Mouse (Mus musculus): ENCODE data around the gene Myt1l. TPM values are rescaled to one million over a fixed set of nuclear protein-coding genes. Genes with fewer than 3 reads are reported as not detected.
A peak's percentile ranks its signal among the peaks of the same experiment; 100 is the strongest.

Gene Myt1l
- total and polyA plus RNA-seq, 2 experiments from 2014 or later, result 68.6 to 173 TPM

DNA sequence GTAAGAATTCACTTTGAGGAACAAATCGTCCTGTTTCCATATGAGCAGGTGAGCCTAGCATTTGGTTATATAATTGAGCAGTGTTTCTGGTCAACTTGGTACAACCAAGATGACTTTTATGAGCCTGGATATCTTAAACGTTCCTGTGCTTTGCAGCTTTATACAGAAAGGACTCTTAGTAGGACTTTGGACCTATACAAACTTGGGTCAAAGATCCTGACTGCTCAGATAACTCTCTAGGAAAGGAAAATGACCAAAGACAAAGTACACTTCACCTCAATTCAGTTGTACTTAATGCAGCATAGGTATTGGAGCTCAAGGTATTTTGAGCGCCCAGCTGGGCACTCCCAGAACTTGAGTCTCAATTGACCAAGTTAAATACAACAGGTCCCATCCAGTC, 388.0 kb downstream of the Myt1l start:
- no peak for TF ChIP-seq CTCF (IDR thresholded peaks at IDR 0.05; ENCODE audit: low read depth)
- no peak for DNase-seq (ENCODE audit: low spot score)
- no peaks in the 10 kb centered on the region for H3K27me3 ChIP-seq (ENCODE audit: insufficient read depth, low read length)
- H3K4me2 ChIP-seq (ENCODE audit: low read depth, low read length), result no peak overlapping the region
- no peak overlapping the region for H3K27ac ChIP-seq
- no peak overlapping the region for H3K4me3 ChIP-seq (ENCODE audit: low read length)
- H3K9ac ChIP-seq (replicated peaks; ENCODE audit: low read length), result no peak overlapping the region
- ATAC-seq, result no peak
- H3K9me3 ChIP-seq (ENCODE audit: low read length), result no peaks in the 10 kb centered on the region
- H3K4me1 ChIP-seq (ENCODE audit: insufficient read depth, low read length), result no peaks in the 10 kb centered on the region
- H3K36me3 ChIP-seq (ENCODE audit: insufficient read depth, low read length), result peaks cover 28% of the 10 kb centered on the region
- 87% methylated on average over 3 of the region's 3 CpGs for WGBS

DNA sequence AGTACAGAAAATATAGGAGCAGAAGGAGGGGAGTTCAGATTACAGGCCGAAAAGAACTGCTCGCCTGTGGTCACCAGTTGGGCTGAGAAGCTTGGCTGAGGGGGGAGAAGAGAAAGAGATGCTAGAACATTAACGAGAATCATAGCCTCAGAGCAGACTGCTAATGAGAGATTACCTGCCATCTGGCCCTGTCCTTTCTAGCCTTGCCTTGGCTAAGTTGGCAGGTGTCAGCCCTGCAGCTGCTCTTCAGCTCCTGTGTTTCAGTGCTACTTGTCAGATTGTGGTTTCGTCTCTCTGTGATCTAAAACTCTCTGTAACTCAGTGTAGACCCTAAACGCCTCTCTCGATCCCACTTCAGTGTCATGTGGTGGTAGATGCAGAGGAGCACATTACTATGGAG, 388.6 kb downstream of the Myt1l start:
- Histone ChIP-seq H3K27me3 (ENCODE audit: insufficient read depth, low read length) (no peaks in the 10 kb centered on the region), H3K36me3 (ENCODE audit: insufficient read depth, low read length) (peaks cover 22% of the 10 kb centered on the region), H3K4me3 (ENCODE audit: low read length) (no peak overlapping the region), H3K9ac (replicated peaks; ENCODE audit: low read length) (no peak overlapping the region), H3K9me3 (ENCODE audit: low read length) (no peaks in the 10 kb centered on the region), H3K4me2 (ENCODE audit: low read depth, low read length) (no peak overlapping the region), H3K27ac (no peak overlapping the region), H3K4me1 (ENCODE audit: insufficient read depth, low read length) (no peaks in the 10 kb centered on the region)
- WGBS, result 77% methylated on average over 6 of the region's 6 CpGs
- ATAC-seq (0 out of 2 replicates have a peak, but pooled peaks have one; percentile 36), DNase-seq (ENCODE audit: low spot score) (peak; percentile 37)
- no peak for TF ChIP-seq CTCF (IDR thresholded peaks at IDR 0.05; ENCODE audit: low read depth)

DNA sequence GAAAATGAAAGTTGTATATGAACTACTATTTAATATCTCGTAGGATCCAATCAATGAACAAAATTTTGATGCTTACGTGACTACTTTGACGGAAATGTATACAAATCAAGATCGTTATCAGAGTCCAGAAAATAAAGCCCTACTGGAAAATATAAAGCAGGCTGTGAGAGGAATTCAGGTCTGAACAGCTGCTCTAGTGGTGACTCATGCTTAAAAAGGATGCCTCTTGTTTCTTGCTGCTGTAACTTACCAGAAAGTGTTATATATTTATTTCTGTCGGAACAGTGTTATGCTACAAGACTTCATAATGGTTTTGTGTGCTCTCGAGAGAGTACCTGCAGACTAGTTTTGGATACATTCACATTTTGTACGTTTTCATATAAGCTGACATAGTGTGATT, 392.1 kb downstream of the Myt1l start:
- DNase-seq (ENCODE audit: low spot score) (no peak), ATAC-seq (no peak)
- H3K9ac ChIP-seq (replicated peaks; ENCODE audit: low read length), result no peak overlapping the region
- H3K4me1 ChIP-seq (ENCODE audit: insufficient read depth, low read length), result no peaks in the 10 kb centered on the region
- no peak for TF ChIP-seq CTCF (IDR thresholded peaks at IDR 0.05; ENCODE audit: low read depth)
- no peaks in the 10 kb centered on the region for H3K9me3 ChIP-seq (ENCODE audit: low read length)
- no peak overlapping the region for H3K4me2 ChIP-seq (ENCODE audit: low read depth, low read length)
- H3K27ac ChIP-seq, result no peak overlapping the region
- 83% methylated on average over 7 of the region's 7 CpGs for WGBS
- no peaks in the 10 kb centered on the region for H3K27me3 ChIP-seq (ENCODE audit: insufficient read depth, low read length)
- no peak overlapping the region for H3K4me3 ChIP-seq (ENCODE audit: low read length)
- peaks cover 19% of the 10 kb centered on the region for H3K36me3 ChIP-seq (ENCODE audit: insufficient read depth, low read length)

DNA sequence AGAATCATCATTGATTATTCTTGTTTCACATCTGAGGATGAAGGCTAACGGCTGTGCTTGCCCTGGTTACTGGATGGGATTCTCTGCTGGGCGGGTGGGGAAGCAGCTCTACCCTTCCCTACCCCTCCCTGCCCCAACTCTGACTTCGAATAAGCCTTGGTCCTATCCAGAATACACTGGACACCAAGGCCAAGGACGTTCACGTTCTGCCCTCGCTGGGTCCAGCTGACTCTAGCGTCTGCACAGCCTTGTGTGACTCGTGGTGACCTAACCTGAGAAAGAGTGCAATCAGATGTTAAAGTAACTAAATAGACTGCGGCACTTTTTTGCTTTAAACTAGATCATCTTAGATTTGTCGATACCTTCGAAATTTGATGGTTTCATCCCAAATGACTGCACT, 393.3 kb downstream of the Myt1l start:
- peaks cover 16% of the 10 kb centered on the region for H3K36me3 ChIP-seq (ENCODE audit: insufficient read depth, low read length)
- no peak overlapping the region for H3K4me2 ChIP-seq (ENCODE audit: low read depth, low read length)
- no peak overlapping the region for H3K9ac ChIP-seq (replicated peaks; ENCODE audit: low read length)
- H3K9me3 ChIP-seq (ENCODE audit: low read length), result no peaks in the 10 kb centered on the region
- H3K27ac ChIP-seq, result no peak overlapping the region
- no peak overlapping the region for H3K4me3 ChIP-seq (ENCODE audit: low read length)
- no peak for TF ChIP-seq CTCF (IDR thresholded peaks at IDR 0.05; ENCODE audit: low read depth)
- ATAC-seq (no peak), DNase-seq (ENCODE audit: low spot score) (no peak)
- 87% methylated on average over 11 of the region's 11 CpGs for WGBS
- H3K4me1 ChIP-seq (ENCODE audit: insufficient read depth, low read length), result no peaks in the 10 kb centered on the region
- H3K27me3 ChIP-seq (ENCODE audit: insufficient read depth, low read length), result no peaks in the 10 kb centered on the region

DNA sequence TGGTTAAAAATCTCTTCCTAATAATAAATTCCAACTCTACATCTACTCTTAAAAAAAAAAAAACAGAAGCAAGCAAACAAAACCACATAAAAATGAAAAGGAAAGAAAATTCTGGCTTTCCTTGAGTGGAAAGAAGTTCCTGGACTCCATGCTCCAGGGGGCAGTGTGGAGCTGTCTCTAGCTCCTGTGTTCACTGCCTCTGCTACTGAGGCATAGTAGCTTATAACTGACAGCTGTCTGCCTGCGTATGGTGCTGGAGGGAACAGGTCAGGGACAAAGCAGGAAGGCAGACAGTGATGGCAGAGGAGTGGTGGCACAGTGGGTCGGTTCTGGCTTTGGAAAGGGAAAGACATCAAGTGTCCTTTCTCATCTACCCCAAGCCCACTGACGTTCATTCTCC, 398.7 kb downstream of the Myt1l start:
- Histone ChIP-seq H3K9ac (replicated peaks; ENCODE audit: low read length) (no peak overlapping the region), H3K36me3 (ENCODE audit: insufficient read depth, low read length) (0 out of 2 replicates have a peak, but pooled peaks cover 4% of the 10 kb centered on the region), H3K27ac (no peak overlapping the region), H3K27me3 (ENCODE audit: insufficient read depth, low read length) (no peaks in the 10 kb centered on the region), H3K9me3 (ENCODE audit: low read length) (no peaks in the 10 kb centered on the region), H3K4me2 (ENCODE audit: low read depth, low read length) (no peak overlapping the region), H3K4me3 (ENCODE audit: low read length) (no peak overlapping the region), H3K4me1 (ENCODE audit: insufficient read depth, low read length) (no peaks in the 10 kb centered on the region)
- TF ChIP-seq CTCF (IDR thresholded peaks at IDR 0.05; ENCODE audit: low read depth), result peak; percentile 84
- ATAC-seq, result peak; percentile 72; the same call in 1 of the 2 replicates
- WGBS, result 42% methylated on average over 3 of the region's 3 CpGs
- DNase-seq (ENCODE audit: low spot score), result peak; percentile 79

DNA sequence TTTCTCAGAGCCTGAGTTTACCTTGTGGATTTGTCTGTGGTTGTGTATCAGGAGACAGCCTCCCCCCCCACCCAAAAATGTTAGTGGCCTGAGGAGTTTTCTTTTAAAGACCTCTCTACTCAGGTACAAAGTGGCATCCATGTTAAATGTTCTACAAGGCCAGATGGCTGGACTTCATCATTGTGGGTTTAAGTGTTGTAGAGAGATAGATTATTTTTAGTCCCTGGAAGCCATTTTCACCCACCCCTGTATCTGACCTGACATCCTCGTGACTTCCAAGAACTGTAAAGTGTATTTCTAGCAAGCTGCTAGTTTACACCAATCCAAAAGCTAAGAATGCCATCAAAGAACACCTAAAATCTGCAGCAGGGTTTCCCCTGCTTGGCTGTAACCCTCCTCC, 402.4 kb downstream of the Myt1l start:
- ATAC-seq, result no peak
- Histone ChIP-seq H3K36me3 (ENCODE audit: insufficient read depth, low read length) (no peaks in the 10 kb centered on the region), H3K4me1 (ENCODE audit: insufficient read depth, low read length) (no peaks in the 10 kb centered on the region), H3K4me3 (ENCODE audit: low read length) (no peak overlapping the region), H3K9ac (replicated peaks; ENCODE audit: low read length) (no peak overlapping the region), H3K9me3 (ENCODE audit: low read length) (no peaks in the 10 kb centered on the region), H3K27me3 (ENCODE audit: insufficient read depth, low read length) (no peaks in the 10 kb centered on the region), H3K27ac (no peak overlapping the region), H3K4me2 (ENCODE audit: low read depth, low read length) (no peak overlapping the region)
- TF ChIP-seq CTCF (IDR thresholded peaks at IDR 0.05; ENCODE audit: low read depth), result no peak
- no peak for DNase-seq (ENCODE audit: low spot score)
- 79% methylated on average over 1 of the region's 1 CpGs for WGBS

DNA sequence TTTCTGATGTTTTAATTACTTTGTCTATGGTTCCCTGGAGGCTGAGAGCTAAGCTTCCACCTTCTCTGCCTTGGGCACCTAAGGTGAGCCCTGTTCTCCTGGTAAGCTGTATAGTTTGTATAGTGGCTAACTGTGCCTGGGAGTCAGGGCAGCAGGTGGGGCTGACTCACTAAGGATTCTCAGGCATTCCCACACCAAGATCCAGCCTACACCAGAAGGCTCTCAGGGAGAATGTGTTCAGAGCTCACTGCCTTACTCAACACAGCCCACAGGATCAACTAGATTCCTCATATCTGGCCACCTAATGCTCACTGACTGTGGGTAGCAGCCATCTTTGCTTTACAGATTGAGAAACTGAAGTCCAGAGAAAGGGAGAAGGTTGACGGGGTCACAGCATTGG, 404.8 kb downstream of the Myt1l start:
- WGBS, result 94% methylated on average over 1 of the region's 1 CpGs
- Histone ChIP-seq H3K4me3 (ENCODE audit: low read length) (no peak overlapping the region), H3K9ac (replicated peaks; ENCODE audit: low read length) (no peak overlapping the region), H3K9me3 (ENCODE audit: low read length) (no peaks in the 10 kb centered on the region), H3K27me3 (ENCODE audit: insufficient read depth, low read length) (no peaks in the 10 kb centered on the region), H3K27ac (no peak overlapping the region), H3K4me2 (ENCODE audit: low read depth, low read length) (no peak overlapping the region), H3K4me1 (ENCODE audit: insufficient read depth, low read length) (no peaks in the 10 kb centered on the region), H3K36me3 (ENCODE audit: insufficient read depth, low read length) (no peaks in the 10 kb centered on the region)
- ATAC-seq (no peak), DNase-seq (ENCODE audit: low spot score) (no peak)
- no peak for TF ChIP-seq CTCF (IDR thresholded peaks at IDR 0.05; ENCODE audit: low read depth)
